Mouse (Mus musculus) hindbrain, embryonic 14.5 days (tissue): Measurements from ENCODE around the gene Crlf2. TPM values are rescaled to one million over a fixed set of nuclear protein-coding genes. Genes with fewer than 3 reads are reported as not detected.

Source experiments
- ATAC-seq: fragments of 200-750 bp; cut with Nextera tagmentation; 2 replicates; pipeline ENCODE4 v1.8.0; 2017; ENCODE audit warnings: moderate number of reproducible peaks, mild to moderate bottlenecking, moderate TSS enrichment, moderate library complexity; ENCODE audit not compliant: low FRiP score
- DNase-seq: peaks from one replicate; pipeline ENCODE4 v3.0.0-alpha.2; 2015; ENCODE audit warnings: low spot score
- H3K27ac ChIP-seq: fragments of 300-500 bp; sonication (generic); 2 replicates; pipeline ENCODE4 v1.5.1; 2014; ENCODE audit warnings: mild to moderate bottlenecking, moderate library complexity
- H3K27me3 ChIP-seq: fragments of 300-500 bp; sonication (generic); 2 replicates; pipeline ENCODE4 v1.6.1; 2014; ENCODE audit warnings: mild to moderate bottlenecking, low read length, mixed read lengths; ENCODE audit not compliant: control insufficient read depth, insufficient read depth
- H3K36me3 ChIP-seq: fragments of 300-500 bp; sonication (generic); replicated peaks from 2 replicates; pipeline ENCODE4 v1.6.1; 2014; ENCODE audit not compliant: control insufficient read depth, insufficient read depth
- H3K4me1 ChIP-seq: fragments of 300-500 bp; sonication (generic); replicated peaks from 2 replicates; pipeline ENCODE4 v1.6.1; 2014; ENCODE audit warnings: antibody characterized with exemption, low read length, mixed read lengths; ENCODE audit not compliant: control insufficient read depth, insufficient read depth
- H3K4me2 ChIP-seq: fragments of 300-500 bp; sonication (generic); replicated peaks from 2 replicates; pipeline ENCODE4 v1.6.1; 2014; ENCODE audit warnings: mild to moderate bottlenecking, moderate library complexity
- H3K4me3 ChIP-seq: fragments of 300-500 bp; sonication (generic); replicated peaks from 2 replicates; pipeline ENCODE4 v1.5.1; 2014; ENCODE audit warnings: mild to moderate bottlenecking, low read length
- H3K9ac ChIP-seq: fragments of 300-500 bp; sonication (generic); 2 replicates; pipeline ENCODE4 v1.6.1; 2014
- H3K9me3 ChIP-seq: fragments of 300-500 bp; sonication (generic); 2 replicates; pipeline ENCODE4 v1.6.1; 2016; ENCODE audit warnings: low read length; ENCODE audit not compliant: control insufficient read depth
- WGBS: fragments of 180-500 bp; shearing (Covaris S2); extraction: QIAGEN DNeasy Blood & Tissue Kit; methylation state at CpG from one replicate; pipeline ENCODE4 v1.1.7; 2014; 5-methylcytosine and 5-hydroxymethylcytosine counted together
- polyA plus RNA-seq: library from polyadenylated mRNA; unstranded; fragments of >200 nt; fragmentation: Nextera tagmentation; extraction: Ambion mirVana; gene quantifications from 2 replicates; pipeline ENCODE4 v1.2.1, GENCODE M21; 2014

Crlf2 gene
- polyA plus RNA-seq, 1 experiment from 2014 or later: 13.5 TPM

GRCm38 (mm10) chr5:109550225-109550935 is 8.4 kb downstream of the Crlf2 start:
- Histone ChIP-seq H3K9me3 (peaks cover 64% of the 10 kb centered on the region), H3K4me2 (no peak overlapping the region), H3K4me3 (no peak overlapping the region), H3K36me3 (no peaks in the 10 kb centered on the region), H3K27me3 (no peaks in the 10 kb centered on the region), H3K27ac (no peak overlapping the region), H3K4me1 (no peaks in the 10 kb centered on the region), H3K9ac (no peak overlapping the region)
- WGBS: 88% methylated on average over 30 of the region's 36 CpGs
- ATAC-seq: no peak; the same call in 1 of the 2 replicates
- no peak for DNase-seq

GRCm38 (mm10) chr5:109548712-109549111 is 10.1 kb downstream of the Crlf2 start:
- Histone ChIP-seq H3K4me3 (no peak overlapping the region), H3K4me2 (no peak overlapping the region), H3K9ac (no peak overlapping the region), H3K9me3 (peaks cover 49% of the 10 kb centered on the region), H3K4me1 (no peaks in the 10 kb centered on the region), H3K36me3 (no peaks in the 10 kb centered on the region), H3K27ac (no peak overlapping the region), H3K27me3 (no peaks in the 10 kb centered on the region)
- no peak for ATAC-seq
- WGBS: 72% methylated on average over 9 of the region's 9 CpGs
- DNase-seq: no peak

GRCm38 (mm10) chr5:109547112-109547511 is 11.7 kb downstream of the Crlf2 start:
- Histone ChIP-seq H3K27ac (no peak overlapping the region), H3K9me3 (peaks cover 33% of the 10 kb centered on the region), H3K4me2 (no peak overlapping the region), H3K4me1 (no peaks in the 10 kb centered on the region), H3K9ac (no peak overlapping the region), H3K27me3 (no peaks in the 10 kb centered on the region), H3K4me3 (no peak overlapping the region), H3K36me3 (no peaks in the 10 kb centered on the region)
- ATAC-seq (no peak), DNase-seq (no peak)
- WGBS: 79% methylated on average over 2 of the region's 2 CpGs

GRCm38 (mm10) chr5:109509679-109510078 is 49.1 kb downstream of the Crlf2 start:
- no peaks in the 10 kb centered on the region for H3K36me3 ChIP-seq
- no peak for DNase-seq
- H3K27me3 ChIP-seq: no peaks in the 10 kb centered on the region
- H3K9me3 ChIP-seq: peaks cover 8% of the 10 kb centered on the region; the same call in 1 of the 2 replicates
- no peak overlapping the region for H3K4me3 ChIP-seq
- no peak overlapping the region for H3K9ac ChIP-seq
- H3K4me2 ChIP-seq: no peak overlapping the region
- ATAC-seq: no peak
- H3K4me1 ChIP-seq: no peaks in the 10 kb centered on the region
- no peak overlapping the region for H3K27ac ChIP-seq

GRCm38 (mm10) chr5:109506729-109507128 is 52.1 kb downstream of the Crlf2 start:
- WGBS: 0% methylated on average over 1 of the region's 1 CpGs

More at GRCm38 (mm10) chr5:109506729-109507128, 52.1 kb downstream of the Crlf2 start:
- ATAC-seq (no peak), DNase-seq (peak; percentile 45)
- Histone ChIP-seq H3K4me2 (no peak overlapping the region), H3K27ac (no peak overlapping the region), H3K9ac (no peak overlapping the region), H3K9me3 (peaks cover 16% of the 10 kb centered on the region), H3K27me3 (no peaks in the 10 kb centered on the region), H3K4me3 (no peak overlapping the region), H3K4me1 (no peaks in the 10 kb centered on the region), H3K36me3 (no peaks in the 10 kb centered on the region)

Other genes starting within 250 kb of the Crlf2 start
- gene Vmn2r16, start 228.8 kb downstream of the Crlf2 start, polyA plus RNA-seq: not detected in 2 replicates
- gene Vmn2r17, start 139.3 kb downstream of the Crlf2 start, polyA plus RNA-seq: not detected in 2 replicates
- gene 5430403G16Rik, start 132.0 kb upstream of the Crlf2 start, polyA plus RNA-seq: 2.0 and 2.1 TPM in 2 replicates
- gene 4930522L14Rik, start 192.9 kb upstream of the Crlf2 start, polyA plus RNA-seq: 3.6 and 5.0 TPM in 2 replicates